Mouse (Mus musculus) heart, adult 11 months (tissue): Measurements from ENCODE around the gene Ank3.

Experiments used
- DNase-seq: peaks from one replicate; pipeline ENCODE4 v3.0.0; 2022

The Ank3 gene

DNA sequence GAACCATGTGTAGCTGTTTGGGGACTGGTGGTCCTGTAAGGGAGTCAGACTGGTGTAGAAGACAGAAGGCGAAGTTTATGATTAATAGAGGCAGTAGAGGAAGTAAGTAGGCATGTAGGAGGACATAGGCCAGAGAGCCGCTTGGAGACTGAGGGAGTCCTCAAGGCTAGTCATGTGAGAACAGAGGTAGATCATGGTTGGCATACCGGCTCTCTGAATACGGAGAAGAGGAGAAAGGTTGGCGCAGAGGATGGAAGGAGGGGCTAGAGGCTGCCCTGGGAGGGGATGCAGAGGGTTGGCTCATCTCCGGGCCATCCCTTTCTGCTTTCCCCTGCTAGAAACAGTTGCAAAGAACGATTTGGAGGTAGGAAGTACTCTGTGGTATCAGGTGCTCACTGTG, 328.2 kb downstream of the Ank3 start:
- DNase-seq, result peak; percentile 73

DNA sequence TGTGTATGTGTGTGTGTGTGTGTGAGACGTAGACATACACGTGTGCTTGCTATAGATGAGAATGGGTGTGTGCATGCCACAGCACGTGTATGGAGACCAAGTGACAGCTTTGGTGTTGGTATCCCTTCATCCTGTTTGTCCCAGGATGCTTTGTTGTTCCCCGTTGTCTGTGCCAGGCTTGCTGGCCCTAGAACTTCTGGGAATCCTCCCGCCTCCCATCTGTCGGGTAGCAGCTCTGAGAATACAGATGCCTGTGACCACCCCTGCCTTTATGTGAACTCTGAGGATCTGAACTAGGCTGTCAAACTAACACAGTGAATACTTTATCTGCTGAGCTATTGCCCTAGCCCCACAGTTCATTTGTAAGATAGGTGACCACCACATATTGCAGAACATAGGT, 330.3 kb downstream of the Ank3 start:
- DNase-seq, result peak; percentile 54

- peak; percentile 70 for DNase-seq
These were observed 331.8 kb downstream of the Ank3 start for GRCm38 (mm10) chr10:69730351-69730871.

DNA sequence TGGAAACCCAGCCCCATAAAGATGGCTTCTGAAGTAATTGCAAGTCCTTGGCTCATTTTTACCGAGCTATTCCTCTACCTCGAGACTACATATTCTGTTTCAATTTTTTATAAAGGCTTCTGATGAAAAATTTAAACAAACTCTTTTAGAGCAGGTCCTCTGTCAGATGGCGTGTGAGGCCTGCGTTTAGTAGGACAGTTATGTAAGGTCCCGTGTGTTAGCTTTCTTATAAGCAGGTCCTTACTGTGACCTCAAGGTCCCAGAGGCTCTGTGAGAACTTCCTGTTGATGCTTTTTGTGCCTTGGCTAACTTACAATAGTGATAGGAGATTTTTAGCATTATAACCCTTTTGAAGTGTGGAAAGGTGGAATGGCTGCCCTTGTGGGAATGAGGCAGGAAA, 332.8 kb downstream of the Ank3 start:
- DNase-seq, result peak; percentile 48

DNA sequence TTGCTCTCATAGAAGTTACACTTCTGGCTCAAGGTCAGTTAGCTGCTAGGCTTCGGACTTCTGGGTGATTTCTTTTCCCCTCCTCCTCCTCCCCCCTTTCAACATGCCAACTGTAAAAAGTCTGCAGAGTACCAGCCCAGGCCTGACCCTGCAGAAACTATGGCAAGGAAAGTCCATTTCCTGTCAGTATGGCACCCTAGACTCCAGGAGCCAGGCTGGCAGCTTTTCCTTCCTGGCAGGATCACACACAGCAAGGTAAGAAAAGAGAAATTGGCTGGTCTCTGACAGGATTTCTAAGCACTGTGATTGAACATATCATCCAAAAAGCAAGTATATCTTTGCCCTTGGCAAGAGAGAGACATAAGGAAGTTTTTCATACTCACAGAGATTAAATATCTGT, 333.3 kb downstream of the Ank3 start:
- peak; percentile 54 for DNase-seq

DNA sequence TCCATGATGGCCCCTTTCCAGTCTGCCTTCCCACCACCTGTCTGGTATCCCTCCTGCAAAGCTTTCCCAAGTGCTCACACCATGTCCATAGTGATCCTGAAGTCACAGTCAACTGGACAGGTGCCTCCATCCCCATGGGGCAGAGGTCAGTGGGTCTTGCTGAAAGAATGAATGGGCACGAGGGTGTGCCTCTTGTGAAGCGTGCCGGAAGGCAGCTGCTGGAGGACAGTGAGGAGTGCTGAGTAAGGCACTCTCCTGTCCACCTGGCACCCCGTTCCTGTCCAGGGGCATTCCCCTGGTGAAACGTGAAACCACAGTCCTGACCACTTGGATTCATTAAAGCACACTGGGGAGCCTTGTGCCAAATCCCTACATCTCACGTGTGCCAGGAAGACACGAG, 337.7 kb downstream of the Ank3 start:
- peak; percentile 80 for DNase-seq

DNA sequence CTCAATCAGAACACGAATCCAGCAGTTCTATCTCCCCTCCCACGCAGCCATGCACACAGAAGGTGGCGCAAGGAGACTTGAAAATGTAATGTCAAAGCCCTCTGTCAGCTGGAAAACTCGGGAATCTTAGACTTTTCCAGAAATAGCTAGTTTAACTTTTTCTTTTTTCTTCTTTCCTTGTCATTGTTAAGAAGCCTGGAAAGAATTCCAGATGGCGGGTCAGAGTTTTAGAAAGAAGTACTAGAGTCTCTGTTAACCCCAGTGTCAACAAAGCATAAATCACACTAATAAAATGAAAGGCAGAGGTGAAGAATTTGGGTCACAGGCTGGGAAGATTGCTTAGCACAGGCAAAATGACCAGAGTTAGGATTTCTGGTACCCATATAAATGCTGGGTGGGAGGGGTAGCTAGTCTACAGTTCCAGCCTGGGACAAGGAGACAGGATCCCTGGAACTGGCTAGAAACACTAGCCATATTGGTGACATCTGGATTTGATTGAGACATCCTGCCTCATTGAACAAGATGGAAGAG, 340.2 kb downstream of the Ank3 start:
- DNase-seq, result peak; percentile 75

DNA sequence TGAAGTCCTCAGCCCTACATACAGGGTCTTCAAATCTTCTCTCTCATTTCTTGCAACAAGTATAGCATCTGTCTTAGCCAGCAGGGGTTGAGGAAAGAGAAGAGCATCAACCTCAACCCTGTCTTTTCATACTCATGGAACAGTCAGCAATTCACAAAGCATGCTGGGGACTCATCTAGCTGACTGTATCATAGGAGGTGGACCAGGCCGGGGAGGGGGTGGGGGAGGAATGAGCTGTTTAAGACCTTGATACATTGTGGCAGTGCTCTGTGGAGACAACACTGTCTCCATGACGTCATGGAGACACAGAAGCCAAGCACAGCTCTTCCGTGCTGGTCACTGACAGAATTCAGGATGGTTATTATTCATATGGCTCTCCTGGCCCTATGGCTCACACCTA, 344.0 kb downstream of the Ank3 start:
- DNase-seq, result peak; percentile 15

DNA sequence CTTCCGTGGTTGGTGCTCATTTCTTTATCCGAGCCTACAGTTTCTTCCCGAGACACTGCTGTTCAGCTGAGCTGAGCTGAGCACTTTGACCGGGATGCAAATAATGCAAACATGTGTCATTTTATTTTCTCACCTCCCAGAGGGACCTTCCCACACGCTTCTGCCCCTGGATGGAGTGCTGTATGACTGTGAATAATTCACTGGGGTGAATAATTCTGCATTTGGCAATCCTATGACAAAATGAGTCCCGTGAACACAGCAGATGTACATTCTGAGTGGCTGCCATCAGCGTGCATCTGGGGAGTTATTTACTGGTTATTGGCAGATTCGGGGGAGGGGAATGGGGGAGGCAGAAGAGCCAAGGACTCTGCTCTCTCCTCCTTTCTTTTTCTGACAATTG, 345.6 kb downstream of the Ank3 start:
- DNase-seq, result peak; percentile 66

DNA sequence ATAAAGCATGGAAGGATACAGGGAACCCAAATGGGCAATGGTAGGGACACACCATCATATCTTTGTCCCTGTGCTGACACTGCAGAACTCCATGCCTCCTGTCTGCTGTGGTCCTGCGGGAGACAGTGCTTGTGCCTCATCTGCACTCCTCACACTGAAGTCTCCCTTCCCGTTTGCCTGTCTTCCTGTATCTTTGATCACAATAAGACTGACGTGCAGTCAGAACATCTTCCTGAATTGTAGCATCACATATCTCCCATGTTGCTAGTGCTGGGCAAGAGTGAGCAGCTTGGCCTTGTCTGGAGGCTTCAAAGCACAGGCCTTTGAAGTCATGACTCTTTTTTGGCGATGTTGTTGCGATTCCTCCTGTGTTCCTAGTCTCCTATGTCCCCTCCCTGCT, 346.3 kb downstream of the Ank3 start:
- peak; percentile 61 for DNase-seq

GRCm38 (mm10) chr10:69746322-69746721, 347.7 kb downstream of the Ank3 start:
- DNase-seq, result no peak

GRCm38 (mm10) chr10:69746730-69747129, 348.2 kb downstream of the Ank3 start:
- peak; percentile 83 for DNase-seq

DNA sequence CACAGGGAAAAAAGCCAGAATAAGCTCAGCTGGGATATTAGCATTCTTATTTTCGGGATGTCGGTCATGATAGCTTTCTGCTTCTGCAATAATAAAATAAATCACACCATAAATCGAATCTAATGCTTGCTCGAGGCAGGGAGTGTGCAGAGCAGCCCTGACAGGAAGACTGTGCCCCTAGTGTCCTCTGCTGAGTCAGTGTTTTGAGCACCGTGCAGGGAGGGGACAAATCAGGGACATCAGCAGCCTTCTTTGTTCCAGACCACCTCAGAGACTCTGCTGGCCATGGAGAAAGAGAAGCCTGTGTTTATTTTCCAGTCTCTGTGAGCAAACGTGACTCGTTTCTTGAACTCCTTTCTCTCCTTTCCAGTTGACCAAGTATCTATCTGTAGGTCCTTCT, 352.8 kb downstream of the Ank3 start:
- DNase-seq, result peak; percentile 23

DNA sequence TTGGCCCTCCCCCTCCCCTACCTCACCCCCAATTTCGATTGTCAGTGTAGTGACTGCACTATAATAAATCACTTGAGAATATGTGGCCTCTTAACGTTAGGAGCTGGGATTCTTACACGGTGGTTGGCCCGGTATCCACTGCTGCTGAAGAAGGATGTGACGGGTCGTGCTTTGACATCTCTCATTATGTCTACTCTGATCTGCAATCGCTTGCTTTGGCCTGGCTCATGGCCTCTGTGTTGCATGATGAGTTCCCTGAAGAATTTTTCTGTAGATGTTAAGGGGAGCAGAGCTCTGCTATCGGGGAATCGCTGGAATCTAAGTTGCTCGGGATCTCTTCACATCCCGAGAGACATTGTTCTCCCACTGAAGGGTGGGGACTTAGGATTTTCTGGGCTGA, 354.9 kb downstream of the Ank3 start:
- peak; percentile 63 for DNase-seq

GRCm38 (mm10) chr10:69756956-69757672, 358.5 kb downstream of the Ank3 start:
- peak; percentile 37 for DNase-seq

DNA sequence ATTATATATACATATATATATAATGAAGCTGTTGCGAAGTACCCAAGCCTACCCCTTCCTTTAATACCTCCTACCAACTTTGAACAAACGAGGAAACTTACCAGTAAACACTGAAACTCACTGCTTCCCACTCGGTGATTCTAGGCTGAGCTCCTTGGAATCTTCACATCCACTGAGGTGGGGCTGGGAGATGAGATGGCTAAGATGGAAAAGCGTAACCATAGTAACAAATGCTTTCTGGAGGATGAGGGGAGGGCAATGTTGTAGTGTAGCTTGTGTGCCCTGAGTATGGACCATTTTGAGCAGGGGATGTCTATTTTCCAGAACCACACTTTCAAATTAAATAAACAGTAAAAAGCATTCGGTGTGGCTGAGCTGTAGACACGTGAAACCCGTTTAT, 364.4 kb downstream of the Ank3 start:
- peak; percentile 7 for DNase-seq

DNA sequence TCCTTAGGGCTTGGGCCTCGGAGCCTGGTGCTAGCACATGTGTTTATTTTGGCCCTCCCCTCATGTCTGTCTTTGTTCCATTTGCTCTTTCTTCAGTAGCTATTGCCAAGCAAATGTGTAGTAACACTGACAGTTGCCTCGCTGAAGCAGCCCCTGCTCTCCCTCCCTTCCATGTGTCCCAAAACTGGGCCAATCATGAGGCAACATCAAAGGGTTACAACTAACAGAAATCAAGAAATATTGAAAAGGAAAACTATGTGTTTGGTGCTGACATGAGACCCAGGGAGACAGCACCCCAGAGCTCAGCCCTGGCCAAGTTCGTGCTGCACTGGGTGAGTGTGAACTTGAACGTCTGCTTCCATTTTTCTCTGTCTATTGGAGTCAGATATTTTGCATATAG, 365.8 kb downstream of the Ank3 start:
- peak; percentile 81 for DNase-seq

DNA sequence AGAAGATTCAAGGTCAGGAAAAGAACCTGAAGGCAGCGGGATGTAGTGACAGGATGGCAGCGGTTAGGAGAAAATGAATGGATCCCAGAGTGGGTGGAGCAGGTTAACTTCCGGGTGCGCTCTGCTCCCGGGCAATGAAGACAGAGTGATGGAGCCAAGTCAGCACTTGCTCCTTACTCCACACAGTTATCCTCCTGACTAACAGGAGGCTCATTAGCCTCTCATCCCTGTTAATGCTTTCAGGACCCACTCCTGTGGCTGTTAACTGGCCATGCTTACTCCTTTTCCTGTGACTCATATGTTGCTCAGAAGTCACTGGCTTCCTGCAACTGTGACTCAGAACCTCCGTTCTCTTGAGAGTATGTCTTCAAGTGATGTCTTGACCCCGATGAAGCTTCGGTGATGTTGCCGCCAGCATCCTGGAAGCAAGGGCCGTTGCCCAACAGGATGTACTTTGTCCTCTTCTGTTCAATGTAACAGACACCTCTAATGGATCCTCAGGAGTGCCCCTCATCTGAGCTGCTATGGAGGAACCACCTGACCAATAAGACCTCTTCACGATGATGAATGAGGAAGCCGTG, 378.6 kb downstream of the Ank3 start:
- peak; percentile 92 for DNase-seq

- DNase-seq, result peak; percentile 76
These were observed 379.2 kb downstream of the Ank3 start for GRCm38 (mm10) chr10:69777736-69778135.

GRCm38 (mm10) chr10:69779246-69779645, 380.7 kb downstream of the Ank3 start:
- no peak for DNase-seq

DNA sequence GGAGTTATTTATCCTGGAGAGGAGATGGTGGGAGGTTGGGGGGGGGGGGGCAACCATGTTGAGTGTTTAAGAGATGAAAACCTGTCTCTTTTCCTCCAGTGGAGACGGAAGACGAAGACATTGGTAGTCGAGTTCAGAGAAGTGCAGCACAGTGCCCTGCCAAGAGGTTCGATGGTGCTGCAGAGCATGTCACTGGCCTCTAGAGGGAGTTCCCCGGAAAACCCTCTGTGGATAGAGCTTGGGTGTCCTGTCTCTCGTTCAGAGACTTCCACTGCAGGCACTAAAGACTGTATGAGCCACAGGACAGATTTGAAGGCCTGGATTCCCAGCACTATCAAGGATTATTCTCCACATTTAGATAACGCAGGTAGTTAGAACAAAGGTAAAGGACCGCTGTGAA, 382.9 kb downstream of the Ank3 start:
- peak; percentile 92 for DNase-seq

DNA sequence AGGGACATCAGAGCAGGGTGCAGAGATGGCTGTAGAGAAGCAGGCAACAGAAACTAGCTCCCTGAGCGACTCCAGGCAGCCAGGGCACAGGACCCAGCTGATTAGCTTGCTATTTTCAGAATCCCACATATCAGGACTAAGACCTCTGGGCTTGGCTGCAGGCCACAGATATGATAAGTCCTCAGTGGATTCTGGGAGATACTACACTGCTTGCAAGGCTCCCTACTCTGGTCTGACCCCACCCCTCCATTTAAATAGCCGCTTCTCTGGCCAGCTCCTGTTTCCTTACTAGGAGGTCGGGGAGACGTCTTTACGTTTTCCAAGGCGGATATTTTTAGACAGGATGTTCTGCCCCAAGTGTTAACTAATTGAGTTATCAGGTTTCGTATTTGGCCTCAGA, 386.7 kb downstream of the Ank3 start:
- peak; percentile 97 for DNase-seq

DNA sequence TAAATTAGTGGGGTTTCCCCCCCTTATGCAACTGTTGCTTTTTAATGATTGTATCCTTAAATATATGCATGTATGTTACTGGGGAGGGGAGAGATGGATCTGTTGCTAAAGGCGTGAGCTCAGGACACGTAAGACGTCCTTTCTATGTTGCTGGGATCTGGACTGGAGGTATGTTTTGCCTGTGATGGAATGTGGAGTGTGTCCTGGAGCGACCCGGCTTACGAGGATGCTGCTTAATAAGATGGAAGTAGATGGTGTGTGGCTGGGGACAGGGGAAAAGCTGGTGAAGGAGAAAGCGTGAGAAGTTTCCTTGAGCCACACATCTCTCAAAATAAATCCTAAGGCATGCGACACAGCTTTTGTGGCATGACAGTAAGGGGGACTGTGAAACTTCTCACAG, 387.1 kb downstream of the Ank3 start:
- peak; percentile 87 for DNase-seq

DNA sequence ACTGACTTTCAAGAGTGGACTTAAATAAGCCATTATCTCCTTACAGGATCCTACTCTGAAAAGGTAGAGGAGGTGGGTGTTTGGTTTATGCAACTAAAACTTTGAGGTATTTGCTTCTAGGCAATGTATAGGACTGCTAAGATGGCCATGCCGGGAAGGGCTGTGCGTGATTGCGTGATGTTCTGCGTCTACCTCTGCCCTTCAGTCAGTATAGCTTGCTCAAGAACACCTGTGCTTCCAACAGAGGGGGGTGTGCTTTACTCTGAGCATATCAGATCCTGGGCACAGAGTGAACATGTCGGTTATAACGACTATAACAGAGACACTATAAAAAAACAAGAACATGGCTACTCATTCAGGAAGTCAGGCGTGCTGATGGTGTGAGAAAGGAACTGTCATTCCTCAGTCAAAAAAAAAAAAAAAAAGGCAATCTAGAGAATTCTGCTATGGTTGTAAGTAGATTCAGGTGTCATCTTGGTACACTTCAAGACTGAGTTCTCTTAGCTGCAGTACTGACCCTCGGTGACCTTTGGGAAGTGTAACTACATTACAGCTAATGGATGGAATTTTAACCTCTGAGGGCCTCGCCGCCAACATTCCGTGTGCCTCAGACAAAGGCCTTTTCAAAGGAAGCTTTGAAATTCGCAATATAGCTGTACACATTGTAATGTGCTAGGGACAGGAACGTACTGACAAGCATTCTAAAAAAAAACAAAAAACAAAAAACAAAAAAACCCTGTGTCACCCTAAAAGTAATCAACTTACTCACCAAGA, 387.8 kb downstream of the Ank3 start:
- DNase-seq, result peak; percentile 72
